Mouse (Mus musculus): ENCODE measurements at regions not wholly inside any gene's neighbourhood (a gene's known extent, or its start where the extent isn't known, plus 50 kb on each side); places are given as distances from the start of the nearest gene placed in this dataset.

- ATAC-seq, result no peak
- WGBS (ENCODE audit: insufficient replicate concordance), result 69% methylated on average over 2 of the region's 2 CpGs
- no peak overlapping the region for H3K27ac ChIP-seq
- no peaks in the 10 kb centered on the region for H3K27me3 ChIP-seq (replicated peaks)
- no peaks in the 10 kb centered on the region for H3K36me3 ChIP-seq
- H3K9me3 ChIP-seq (replicated peaks), result no peaks in the 10 kb centered on the region
- H3K9ac ChIP-seq, result no peak overlapping the region
- no peaks in the 10 kb centered on the region for H3K4me1 ChIP-seq
- no peak overlapping the region for H3K4me2 ChIP-seq
- no peak overlapping the region for H3K4me3 ChIP-seq
Observed at GRCm38 (mm10) chr8:116837991-116838390, 83.3 kb downstream of the Cmc2 start.

GRCm38 (mm10) chr8:116832181-116832580 is 89.1 kb downstream of the Cmc2 start:
- H3K4me1 ChIP-seq, result no peaks in the 10 kb centered on the region
- ATAC-seq, result no peak
- no peaks in the 10 kb centered on the region for H3K9me3 ChIP-seq (replicated peaks)
- no peaks in the 10 kb centered on the region for H3K27me3 ChIP-seq (replicated peaks)
- H3K4me3 ChIP-seq, result no peak overlapping the region
- no peak overlapping the region for H3K9ac ChIP-seq
- no peaks in the 10 kb centered on the region for H3K36me3 ChIP-seq
- H3K4me2 ChIP-seq, result no peak overlapping the region
- WGBS (ENCODE audit: insufficient replicate concordance), result 60% methylated on average over 2 of the region's 2 CpGs
- H3K27ac ChIP-seq, result no peak overlapping the region

- H3K9ac ChIP-seq, result no peak overlapping the region
- no peaks in the 10 kb centered on the region for H3K27me3 ChIP-seq (replicated peaks)
- no peaks in the 10 kb centered on the region for H3K9me3 ChIP-seq (replicated peaks)
- no peaks in the 10 kb centered on the region for H3K4me1 ChIP-seq
- H3K27ac ChIP-seq, result no peak overlapping the region
- H3K36me3 ChIP-seq, result no peaks in the 10 kb centered on the region
- WGBS (ENCODE audit: insufficient replicate concordance), result 66% methylated on average over 3 of the region's 3 CpGs
- no peak overlapping the region for H3K4me2 ChIP-seq
- ATAC-seq, result no peak
- no peak overlapping the region for H3K4me3 ChIP-seq
Observed at GRCm38 (mm10) chr8:116829631-116830030, 91.6 kb downstream of the Cmc2 start.

GRCm38 (mm10) chr8:116828220-116828619 is 93.0 kb downstream of the Cmc2 start:
- H3K4me1 ChIP-seq, result no peaks in the 10 kb centered on the region
- no peaks in the 10 kb centered on the region for H3K36me3 ChIP-seq
- no peak overlapping the region for H3K4me3 ChIP-seq
- H3K9me3 ChIP-seq (replicated peaks), result no peaks in the 10 kb centered on the region
- H3K9ac ChIP-seq, result no peak overlapping the region
- ATAC-seq, result no peak
- H3K27me3 ChIP-seq (replicated peaks), result no peaks in the 10 kb centered on the region
- no peak overlapping the region for H3K4me2 ChIP-seq
- no peak overlapping the region for H3K27ac ChIP-seq
- 63% methylated on average over 8 of the region's 8 CpGs for WGBS (ENCODE audit: insufficient replicate concordance)

- Histone ChIP-seq H3K4me1 (no peaks in the 10 kb centered on the region), H3K27me3 (replicated peaks) (no peaks in the 10 kb centered on the region), H3K4me2 (no peak overlapping the region), H3K9ac (no peak overlapping the region), H3K4me3 (no peak overlapping the region), H3K9me3 (replicated peaks) (no peaks in the 10 kb centered on the region), H3K36me3 (no peaks in the 10 kb centered on the region), H3K27ac (no peak overlapping the region)
- ATAC-seq, result no peak
- WGBS (ENCODE audit: insufficient replicate concordance), result 88% methylated on average over 13 of the region's 13 CpGs
Observed at GRCm38 (mm10) chr8:116827141-116827540, 94.1 kb downstream of the Cmc2 start.

- H3K36me3 ChIP-seq, result no peaks in the 10 kb centered on the region
- no peak overlapping the region for H3K9ac ChIP-seq
- H3K4me2 ChIP-seq, result no peak overlapping the region
- no peak for ATAC-seq
- no peaks in the 10 kb centered on the region for H3K4me1 ChIP-seq
- 38% methylated on average over 10 of the region's 10 CpGs for WGBS (ENCODE audit: insufficient replicate concordance)
- no peak overlapping the region for H3K27ac ChIP-seq
- H3K9me3 ChIP-seq (replicated peaks), result no peaks in the 10 kb centered on the region
- no peak overlapping the region for H3K4me3 ChIP-seq
- H3K27me3 ChIP-seq (replicated peaks), result no peaks in the 10 kb centered on the region
Observed at GRCm38 (mm10) chr8:116814118-116814851, 81.5 kb upstream of the Cdyl2 start.

GRCm38 (mm10) chr8:116801313-116801712 is 68.5 kb upstream of the Cdyl2 start:
- H3K27ac ChIP-seq, result no peak overlapping the region
- ATAC-seq, result no peak
- H3K9ac ChIP-seq, result no peak overlapping the region
- H3K9me3 ChIP-seq (replicated peaks), result 0 out of 2 replicates have a peak, but pooled peaks cover 13% of the 10 kb centered on the region
- H3K36me3 ChIP-seq, result no peaks in the 10 kb centered on the region
- WGBS (ENCODE audit: insufficient replicate concordance), result 88% methylated on average over 32 of the region's 32 CpGs
- H3K4me1 ChIP-seq, result no peaks in the 10 kb centered on the region
- H3K4me2 ChIP-seq, result no peak overlapping the region
- H3K27me3 ChIP-seq (replicated peaks), result no peaks in the 10 kb centered on the region
- no peak overlapping the region for H3K4me3 ChIP-seq

GRCm38 (mm10) chr8:116800636-116801035 is 67.8 kb upstream of the Cdyl2 start:
- Histone ChIP-seq H3K36me3 (no peaks in the 10 kb centered on the region), H3K27me3 (replicated peaks) (no peaks in the 10 kb centered on the region), H3K9ac (no peak overlapping the region), H3K4me3 (no peak overlapping the region), H3K4me1 (no peaks in the 10 kb centered on the region), H3K4me2 (no peak overlapping the region), H3K9me3 (replicated peaks) (0 out of 2 replicates have a peak, but pooled peaks cover 13% of the 10 kb centered on the region), H3K27ac (no peak overlapping the region)
- 73% methylated on average over 14 of the region's 14 CpGs for WGBS (ENCODE audit: insufficient replicate concordance)
- ATAC-seq, result no peak

GRCm38 (mm10) chr8:116798981-116799380 is 66.2 kb upstream of the Cdyl2 start:
- Histone ChIP-seq H3K9ac (no peak overlapping the region), H3K4me1 (no peaks in the 10 kb centered on the region), H3K4me3 (no peak overlapping the region), H3K9me3 (replicated peaks) (0 out of 2 replicates have a peak, but pooled peaks cover 12% of the 10 kb centered on the region), H3K27me3 (replicated peaks) (no peaks in the 10 kb centered on the region), H3K36me3 (no peaks in the 10 kb centered on the region), H3K27ac (no peak overlapping the region), H3K4me2 (no peak overlapping the region)
- WGBS (ENCODE audit: insufficient replicate concordance), result 65% methylated on average over 4 of the region's 4 CpGs
- ATAC-seq, result no peak

- H3K9ac ChIP-seq, result no peak overlapping the region
- H3K27ac ChIP-seq, result no peak overlapping the region
- 0 out of 2 replicates have a peak, but pooled peaks cover 5% of the 10 kb centered on the region for H3K9me3 ChIP-seq (replicated peaks)
- 63% methylated on average over 6 of the region's 6 CpGs for whole genome bisulfite sequencing (ENCODE audit: insufficient replicate concordance)
- H3K4me3 ChIP-seq, result no peak overlapping the region
- no peak for ATAC-seq
- no peaks in the 10 kb centered on the region for H3K27me3 ChIP-seq (replicated peaks)
- no peak overlapping the region for H3K4me2 ChIP-seq
- H3K4me1 ChIP-seq, result no peaks in the 10 kb centered on the region
- H3K36me3 ChIP-seq, result no peaks in the 10 kb centered on the region
Observed at GRCm38 (mm10) chr8:116795713-116796112, 62.9 kb upstream of the Cdyl2 start.

GRCm38 (mm10) chr8:116793107-116793506 is 60.3 kb upstream of the Cdyl2 start:
- no peak overlapping the region for H3K4me3 ChIP-seq
- no peak overlapping the region for H3K4me2 ChIP-seq
- WGBS (ENCODE audit: insufficient replicate concordance), result 53% methylated on average over 1 of the region's 1 CpGs
- ATAC-seq, result 0 out of 2 replicates have a peak, but pooled peaks have one; percentile 47
- H3K9ac ChIP-seq, result no peak overlapping the region
- H3K27ac ChIP-seq, result no peak overlapping the region
- no peaks in the 10 kb centered on the region for H3K4me1 ChIP-seq
- no peaks in the 10 kb centered on the region for H3K36me3 ChIP-seq
- H3K27me3 ChIP-seq (replicated peaks), result no peaks in the 10 kb centered on the region
- H3K9me3 ChIP-seq (replicated peaks), result no peaks in the 10 kb centered on the region

GRCm38 (mm10) chr8:116790294-116790693 is 57.5 kb upstream of the Cdyl2 start:
- H3K4me2 ChIP-seq, result no peak overlapping the region
- no peak overlapping the region for H3K27ac ChIP-seq
- H3K4me1 ChIP-seq, result no peaks in the 10 kb centered on the region
- no peak for ATAC-seq
- 74% methylated on average over 16 of the region's 16 CpGs for WGBS (ENCODE audit: insufficient replicate concordance)
- no peak overlapping the region for H3K9ac ChIP-seq
- H3K9me3 ChIP-seq (replicated peaks), result no peaks in the 10 kb centered on the region
- no peaks in the 10 kb centered on the region for H3K27me3 ChIP-seq (replicated peaks)
- H3K36me3 ChIP-seq, result no peaks in the 10 kb centered on the region
- H3K4me3 ChIP-seq, result no peak overlapping the region

Measured in liver, embryonic 12.5 days (tissue).